Mouse (Mus musculus) lung, postnatal 0 days (tissue): ENCODE measurements around the gene Gria4.

Experiments used
- CTCF ChIP-seq: IDR thresholded peaks from 2 replicates; pipeline ENCODE4 v1.5.1; 2016; ENCODE audit warnings: antibody characterized with exemption, mild to moderate bottlenecking
- EP300 ChIP-seq: IDR thresholded peaks from 2 replicates; pipeline ENCODE4 v1.6.1; 2016; ENCODE audit warnings: antibody characterized with exemption, mild to moderate bottlenecking, control low read depth

- TF ChIP-seq EP300 (no peak), CTCF (peak; percentile 68)
These were observed 353.1 kb downstream of the Gria4 start for GRCm38 (mm10) chr9:4442908-4443307.
